Mouse (Mus musculus) midbrain, embryonic 11.5 days (tissue): ENCODE data around the gene Spef1. TPM values are rescaled to one million over a fixed set of nuclear protein-coding genes. Genes with fewer than 3 reads are reported as not detected.

Experiments
- ATAC-seq: fragments of 200-750 bp; cut with Nextera tagmentation; 2 replicates; pipeline ENCODE4 v1.8.0; 2017; ENCODE audit warnings: moderate TSS enrichment, moderate library complexity; ENCODE audit not compliant: low FRiP score
- DNase-seq: peaks from one replicate; pipeline ENCODE4 v3.0.0; 2015; ENCODE audit warnings: low spot score; ENCODE audit errors: missing footprints
- H3K27ac ChIP-seq: fragments of 300-500 bp; sonication (generic); 2 replicates; pipeline ENCODE4 v1.5.1; 2014; ENCODE audit warnings: low read depth, low read length
- H3K27me3 ChIP-seq: fragments of 300-500 bp; sonication (generic); 2 replicates; pipeline ENCODE4 v1.6.1; 2014; ENCODE audit warnings: mild to moderate bottlenecking, low read length, moderate library complexity, mixed read lengths; ENCODE audit not compliant: control insufficient read depth, insufficient read depth
- H3K36me3 ChIP-seq: fragments of 300-500 bp; sonication (generic); 2 replicates; pipeline ENCODE4 v1.6.1; 2014; ENCODE audit warnings: mild to moderate bottlenecking, low read length, moderate library complexity, mixed read lengths; ENCODE audit not compliant: control insufficient read depth, insufficient read depth
- H3K4me1 ChIP-seq: fragments of 300-500 bp; sonication (generic); 2 replicates; pipeline ENCODE4 v1.6.1; 2014; ENCODE audit warnings: low read length; ENCODE audit not compliant: control insufficient read depth, insufficient read depth
- H3K4me2 ChIP-seq: fragments of 300-500 bp; sonication (generic); 2 replicates; pipeline ENCODE4 v1.6.1; 2014; ENCODE audit warnings: mild to moderate bottlenecking, moderate library complexity
- H3K4me3 ChIP-seq: fragments of 300-500 bp; sonication (generic); 2 replicates; pipeline ENCODE4 v1.5.1; 2014; ENCODE audit warnings: low read depth, low read length
- H3K9ac ChIP-seq: fragments of 300-500 bp; sonication (generic); 2 replicates; pipeline ENCODE4 v1.6.1; 2014; ENCODE audit warnings: low read length
- H3K9me3 ChIP-seq: fragments of 300-500 bp; sonication (generic); 2 replicates; pipeline ENCODE4 v1.6.1; 2016; ENCODE audit warnings: low read length; ENCODE audit not compliant: control insufficient read depth
- WGBS: fragments of 180-500 bp; shearing (Covaris S2); extraction: QIAGEN DNeasy Blood & Tissue Kit; methylation state at CpG from one replicate; pipeline ENCODE4 v1.1.7; 2014; 5-methylcytosine and 5-hydroxymethylcytosine counted together
- polyA plus RNA-seq: library from polyadenylated mRNA; unstranded; fragments of >200 nt; fragmentation: Nextera tagmentation; extraction: Ambion mirVana; gene quantifications from 2 replicates; pipeline ENCODE4 v1.2.1, GENCODE M21; 2014

Gene Spef1
- polyA plus RNA-seq, 1 experiment from 2014 or later = 7.1 TPM

GRCm38 (mm10) chr2:131128211-131128610, 58.9 kb downstream of the Spef1 start:
- Histone ChIP-seq H3K9me3 (no peaks in the 10 kb centered on the region), H3K4me3 (no peak overlapping the region), H3K27ac (no peak overlapping the region)

GRCm38 (mm10) chr2:131127161-131127730, 59.8 kb downstream of the Spef1 start, which contains the start of gene Hspa12b:
Hspa12b (plus strand) TSS chr2:131127280.
- no peaks in the 10 kb centered on the region for H3K27me3 ChIP-seq
- no peaks in the 10 kb centered on the region for H3K36me3 ChIP-seq
- no peaks in the 10 kb centered on the region for H3K9me3 ChIP-seq
- H3K27ac ChIP-seq = no peak within 1 kb of the TSS
- peak within 1 kb of the TSS; percentile 35 for H3K4me3 ChIP-seq
- peaks cover 16% of the 10 kb centered on the region for H3K4me1 ChIP-seq
- DNase-seq (peak; percentile 93), ATAC-seq (peak; percentile 89)
- H3K9ac ChIP-seq = peak within 1 kb of the TSS; percentile 61
- 1% methylated on average over 27 of the region's 28 CpGs for WGBS
- peak within 1 kb of the TSS; percentile 90 for H3K4me2 ChIP-seq

More at GRCm38 (mm10) chr2:131128211-131128610, 58.9 kb downstream of the Spef1 start:
- no peaks in the 10 kb centered on the region for H3K27me3 ChIP-seq
- 88% methylated on average over 5 of the region's 5 CpGs for WGBS
- H3K36me3 ChIP-seq = no peaks in the 10 kb centered on the region
- peaks cover 16% of the 10 kb centered on the region for H3K4me1 ChIP-seq
- ATAC-seq (no peak), DNase-seq (no peak)
- no peak overlapping the region for H3K9ac ChIP-seq
- peak overlapping the region; percentile 90 for H3K4me2 ChIP-seq

- peak; percentile 13; the same call in 1 of the 2 replicates for ATAC-seq
- H3K27ac ChIP-seq = no peak overlapping the region
- H3K9me3 ChIP-seq = no peaks in the 10 kb centered on the region
- WGBS = 34% methylated on average over 9 of the region's 9 CpGs
- DNase-seq = no peak
- no peaks in the 10 kb centered on the region for H3K36me3 ChIP-seq
- no peaks in the 10 kb centered on the region for H3K27me3 ChIP-seq
- 0 out of 2 replicates have a peak overlapping the region, but pooled peaks have one; percentile 61 for H3K9ac ChIP-seq
- no peak overlapping the region; the same call in 1 of the 2 replicates for H3K4me3 ChIP-seq
- peak overlapping the region; percentile 90 for H3K4me2 ChIP-seq
- peaks cover 16% of the 10 kb centered on the region for H3K4me1 ChIP-seq
Observed at GRCm38 (mm10) chr2:131125964-131126815, 60.9 kb downstream of the Spef1 start.

GRCm38 (mm10) chr2:131125157-131125963, 61.7 kb downstream of the Spef1 start:
- ATAC-seq = no peak
- no peaks in the 10 kb centered on the region for H3K9me3 ChIP-seq
- 92% methylated on average over 9 of the region's 9 CpGs for WGBS
- H3K27ac ChIP-seq = no peak overlapping the region
- peak; percentile 71 for DNase-seq
- H3K27me3 ChIP-seq = no peaks in the 10 kb centered on the region
- no peak overlapping the region for H3K9ac ChIP-seq
- no peak overlapping the region for H3K4me3 ChIP-seq
- no peak overlapping the region for H3K4me2 ChIP-seq
- peaks cover 16% of the 10 kb centered on the region for H3K4me1 ChIP-seq
- no peaks in the 10 kb centered on the region for H3K36me3 ChIP-seq

- ATAC-seq (no peak), DNase-seq (no peak)
- H3K36me3 ChIP-seq = no peaks in the 10 kb centered on the region
- H3K4me2 ChIP-seq = no peak overlapping the region
- peaks cover 16% of the 10 kb centered on the region for H3K4me1 ChIP-seq
- no peak overlapping the region for H3K4me3 ChIP-seq
- no peak overlapping the region for H3K27ac ChIP-seq
- no peak overlapping the region for H3K9ac ChIP-seq
- H3K27me3 ChIP-seq = no peaks in the 10 kb centered on the region
- WGBS = 85% methylated on average over 3 of the region's 3 CpGs
- H3K9me3 ChIP-seq = no peaks in the 10 kb centered on the region
Observed at GRCm38 (mm10) chr2:131124166-131124565, 62.9 kb downstream of the Spef1 start.

Other genes starting within 250 kb of the Spef1 start
- 2.1 and 3.0 TPM in 2 replicates for gene Gfra4, start 144.2 kb downstream of the Spef1 start, polyA plus RNA-seq
- 0.64 and 0.68 TPM in 2 replicates for gene Adam33, start 123.5 kb downstream of the Spef1 start, polyA plus RNA-seq
- 0.10 TPM in 2 replicates for gene Siglec1, start 100.5 kb downstream of the Spef1 start, polyA plus RNA-seq
- gene Hspa12b, start 60.0 kb downstream of the Spef1 start, polyA plus RNA-seq = 2.9 and 3.3 TPM in 2 replicates
- gene Gm11037, start 53.8 kb downstream of the Spef1 start, polyA plus RNA-seq = not detected in 2 replicates
- gene 1700037H04Rik, start 27.2 kb downstream of the Spef1 start, polyA plus RNA-seq = 112 and 122 TPM in 2 replicates
- 8.7 and 9.5 TPM in 2 replicates for gene Cenpb, start 7.2 kb downstream of the Spef1 start, polyA plus RNA-seq
- gene Cdc25b, start 333 bp downstream of the Spef1 start, polyA plus RNA-seq = 122 and 130 TPM in 2 replicates
- gene Ap5s1, start 19.8 kb upstream of the Spef1 start, polyA plus RNA-seq = 26.6 and 29.4 TPM in 2 replicates
- gene Mavs, start 46.8 kb upstream of the Spef1 start, polyA plus RNA-seq = 11.0 and 13.3 TPM in 2 replicates
- 61.1 and 70.3 TPM in 2 replicates for gene Pank2, start 75.2 kb upstream of the Spef1 start, polyA plus RNA-seq
- gene Rnf24, start 165.6 kb upstream of the Spef1 start, polyA plus RNA-seq = 8.5 and 9.2 TPM in 2 replicates